Mouse (Mus musculus) limb, embryonic 10.5 days (tissue): ENCODE data around the gene Zfp59. TPM values are rescaled to one million over a fixed set of nuclear protein-coding genes. Genes with fewer than 3 reads are reported as not detected.

ENCODE experiments used
- polyA plus RNA-seq: library from polyadenylated mRNA; unstranded; fragments of >200 nt; fragmentation: Nextera tagmentation; extraction: Ambion mirVana; gene quantifications from 2 replicates; pipeline ENCODE4 v1.2.1, GENCODE M21; 2016

The Zfp59 gene
- polyA plus RNA-seq, 1 experiment from 2014 or later, result 11.0 TPM

Other genes with a start within 250 kb of the Zfp59 start
- gene Akt2, start 247.1 kb upstream of the Zfp59 start, polyA plus RNA-seq, result 91.3 and 95.0 TPM in 2 replicates
- 0.23 TPM in 1 of 2 replicates, not detected in the other for gene Ttc9b, start 184.7 kb upstream of the Zfp59 start, polyA plus RNA-seq
- 9.2 and 12.3 TPM in 2 replicates for gene Map3k10, start 164.0 kb upstream of the Zfp59 start, polyA plus RNA-seq
- 2.5 and 3.3 TPM in 2 replicates for gene Zfp607b, start 149.3 kb upstream of the Zfp59 start, polyA plus RNA-seq
- 38.2 and 49.5 TPM in 2 replicates for gene Zfp60, start 107.2 kb upstream of the Zfp59 start, polyA plus RNA-seq
- gene Zfp626, start 31.4 kb upstream of the Zfp59 start, polyA plus RNA-seq, result 1.7 and 1.9 TPM in 2 replicates
- 3.6 and 3.9 TPM in 2 replicates for gene Zfp607a, start 18.9 kb downstream of the Zfp59 start, polyA plus RNA-seq
- gene Zfp974, start 90.9 kb downstream of the Zfp59 start, polyA plus RNA-seq, result 6.7 and 12.8 TPM in 2 replicates
- 20.2 and 23.6 TPM in 2 replicates for gene Zfp780b, start 140.6 kb downstream of the Zfp59 start, polyA plus RNA-seq
- 8.1 and 8.6 TPM in 2 replicates for gene Zfp850, start 175.5 kb downstream of the Zfp59 start, polyA plus RNA-seq
- gene Psmc4, start 211.5 kb downstream of the Zfp59 start, polyA plus RNA-seq, result 438 and 454 TPM in 2 replicates
- 0.31 and 0.36 TPM in 2 replicates for gene Fcgbp, start 232.6 kb downstream of the Zfp59 start, polyA plus RNA-seq